Mouse (Mus musculus) small intestine, adult 2 months (tissue): ENCODE measurements at regions not wholly inside any gene's neighbourhood (a gene's known extent, or its start where the extent isn't known, plus 50 kb on each side); places are given as distances from the start of the nearest gene placed in this dataset.

ENCODE experiments used
- CTCF ChIP-seq: fragments of 200-500 bp; IDR thresholded peaks from 2 replicates; pipeline ENCODE4 v1.5.1; 2012; ENCODE audit warnings: low read depth, mild to moderate bottlenecking, control low read depth, inconsistent platforms, low read length, moderate library complexity, mixed read lengths; ENCODE audit not compliant: insufficient replicate concordance, insufficient read length; ENCODE audit errors: extremely low read depth
- POLR2A ChIP-seq: fragments of 200-500 bp; IDR thresholded peaks from 2 replicates; pipeline ENCODE4 v1.6.1; 2012; ENCODE audit warnings: low read depth, mild to moderate bottlenecking, control low read depth, inconsistent platforms, low read length, moderate library complexity

DNA sequence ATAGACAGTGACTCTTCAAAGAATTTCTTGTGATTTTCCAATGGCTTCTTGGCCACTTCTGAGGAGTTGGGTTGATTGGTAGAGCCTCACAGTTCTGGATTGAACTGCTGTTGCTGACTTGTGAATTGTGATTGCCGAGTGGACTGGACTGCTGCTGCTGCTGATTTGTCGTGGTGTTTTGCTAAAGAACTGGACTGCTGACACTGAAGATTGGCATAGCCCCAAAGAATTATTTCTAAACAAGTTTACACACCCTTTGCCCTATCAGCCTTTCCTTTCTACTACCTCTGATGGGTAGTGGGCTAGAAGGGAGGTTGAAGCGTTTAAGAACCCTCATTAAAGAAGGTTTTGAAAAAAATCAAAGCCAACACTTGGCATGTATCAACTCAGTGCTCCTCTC is 280.6 kb upstream of the Gm12728 start:
- TF ChIP-seq POLR2A = no peak
- no peak for TF ChIP-seq CTCF
